Mouse (Mus musculus) lung, postnatal 0 days (tissue): ENCODE data around the gene 4833439L19Rik.

ENCODE experiments used
- CTCF ChIP-seq: IDR thresholded peaks from 2 replicates; pipeline ENCODE4 v1.5.1; 2016; ENCODE audit warnings: antibody characterized with exemption, mild to moderate bottlenecking
- EP300 ChIP-seq: IDR thresholded peaks from 2 replicates; pipeline ENCODE4 v1.6.1; 2016; ENCODE audit warnings: antibody characterized with exemption, mild to moderate bottlenecking, control low read depth

DNA sequence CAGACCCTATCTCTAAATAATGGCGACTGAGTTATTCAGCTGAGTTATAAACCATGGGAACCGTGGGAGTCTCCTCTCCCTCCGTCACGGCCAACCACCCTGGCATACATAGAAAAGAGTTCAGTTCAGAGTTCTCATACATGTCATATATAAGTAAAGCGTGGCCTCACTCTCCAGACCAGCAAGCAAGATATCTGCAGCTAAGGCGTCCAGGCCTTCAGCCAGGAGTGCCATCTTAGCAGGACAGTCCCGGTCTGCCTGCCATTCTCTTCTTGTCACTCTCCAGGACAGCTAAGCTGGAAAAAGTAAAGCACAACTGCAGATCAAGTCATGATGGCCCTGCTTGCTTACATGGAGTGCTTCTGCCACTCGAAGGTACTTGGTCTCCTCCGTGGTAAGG lies 9.1 kb downstream of the 4833439L19Rik start:
- TF ChIP-seq EP300 (no peak), CTCF (no peak)
